In genomic region chr3:33308212-33308611, GRCm38 (mm10) we compare ENCODE assay signal across 9 mouse cellular contexts.
DNase-seq lines count a peak whose midpoint lies in the region; ATAC-seq and TF ChIP-seq lines count a peak whose summit lies in the region.
"Had no signal": no experiment of that assay in that cellular context is flagged by ENCODE, and none has a peak within 500 bp of the region (broad histone marks: within the 10 kb centered on the region; RNA-seq: fewer than 3 reads in every experiment).

No protein-coding gene starts in this region.

- peak; percentile 20 for TF ChIP-seq CTCF in ES-Bruce4 (IDR thresholded peaks at IDR 0.05; ENCODE audit: low read depth, low read length)

- ATAC-seq in intestine, embryonic 14.5 days (replicated peaks; ENCODE audit: low FRiP score, low TSS enrichment, low read depth): no peak
- ATAC-seq in intestine, embryonic 16.5 days: no peak
- ATAC-seq in erythroblast, adult 5-6 weeks (replicated peaks; ENCODE audit: low FRiP score, poor library complexity, severe bottlenecking): no peak

- no peak for TF ChIP-seq POLR2A in ES-Bruce4 (IDR thresholded peaks at IDR 0.05; ENCODE audit: insufficient read depth, low read length)

- H3K36me3 ChIP-seq in intestine, embryonic 14.5 days (ENCODE audit: control insufficient read depth, insufficient read depth, low read length): no peaks in the 10 kb centered on the region
- H3K36me3 ChIP-seq in intestine, embryonic 16.5 days (ENCODE audit: control insufficient read depth, insufficient read depth, low read length): no peaks in the 10 kb centered on the region
- no peaks in the 10 kb centered on the region for H3K36me3 ChIP-seq in ES-Bruce4 (ENCODE audit: control insufficient read depth, insufficient read depth, low read length, poor library complexity, severe bottlenecking)
- H3K36me3 ChIP-seq: neural tube, embryonic 13.5 days had no signal

- H3K27me3 ChIP-seq in intestine, embryonic 14.5 days (replicated peaks; ENCODE audit: control insufficient read depth, insufficient read depth, low read length): no peaks in the 10 kb centered on the region
- H3K27me3 ChIP-seq in intestine, embryonic 16.5 days (replicated peaks; ENCODE audit: control insufficient read depth, insufficient read depth, low read length): no peaks in the 10 kb centered on the region
- no peaks in the 10 kb centered on the region; the same call in 1 of the 2 replicates for H3K27me3 ChIP-seq in ES-Bruce4 (ENCODE audit: control insufficient read depth, insufficient read depth, low read length, poor library complexity, severe bottlenecking)
- H3K27me3 ChIP-seq: neural tube, embryonic 13.5 days had no signal

- no peaks in the 10 kb centered on the region for H3K4me1 ChIP-seq in intestine, embryonic 14.5 days (replicated peaks; ENCODE audit: control insufficient read depth, insufficient read depth, low read length)
- H3K4me1 ChIP-seq in intestine, embryonic 16.5 days (ENCODE audit: control insufficient read depth, insufficient read depth, low read length): no peaks in the 10 kb centered on the region
- H3K4me1 ChIP-seq in ES-Bruce4 (ENCODE audit: control insufficient read depth, insufficient read depth, low read length): no peaks in the 10 kb centered on the region
- H3K4me1 ChIP-seq: neural tube, embryonic 13.5 days had no signal

- no peak overlapping the region for H3K4me3 ChIP-seq in intestine, embryonic 14.5 days (ENCODE audit: low read depth, low read length)
- no peak overlapping the region for H3K4me3 ChIP-seq in intestine, embryonic 16.5 days (ENCODE audit: low read length)
- no peak overlapping the region for H3K4me3 ChIP-seq in ES-Bruce4 (ENCODE audit: low read depth, low read length)
- H3K4me3 ChIP-seq: neural tube, embryonic 13.5 days had no signal

- no peak overlapping the region for H3K4me2 ChIP-seq in intestine, embryonic 14.5 days (ENCODE audit: low read length)
- H3K4me2 ChIP-seq in intestine, embryonic 16.5 days (ENCODE audit: low read depth, low read length): no peak overlapping the region
- H3K4me2 ChIP-seq: neural tube, embryonic 13.5 days had no signal

- no peak for TF ChIP-seq EP300 in ES-Bruce4 (IDR thresholded peaks at IDR 0.05; ENCODE audit: insufficient read depth, low read depth, low read length)

- no peaks in the 10 kb centered on the region for H3K9me3 ChIP-seq in intestine, embryonic 14.5 days (ENCODE audit: control insufficient read depth, low read length)
- H3K9me3 ChIP-seq in intestine, embryonic 16.5 days (ENCODE audit: control insufficient read depth, low read length): no peaks in the 10 kb centered on the region
- no peaks in the 10 kb centered on the region for H3K9me3 ChIP-seq in ES-Bruce4 (replicated peaks; ENCODE audit: control insufficient read depth, insufficient read depth, low read length, poor library complexity, severe bottlenecking)
- H3K9me3 ChIP-seq: neural tube, embryonic 13.5 days had no signal

- H3K9ac ChIP-seq in intestine, embryonic 14.5 days (ENCODE audit: low read length): no peak overlapping the region
- no peak overlapping the region for H3K9ac ChIP-seq in intestine, embryonic 16.5 days (ENCODE audit: low read depth, low read length)
- H3K9ac ChIP-seq in ES-Bruce4 (ENCODE audit: low read depth, poor library complexity, severe bottlenecking): no peak overlapping the region
- H3K9ac ChIP-seq: neural tube, embryonic 13.5 days had no signal

- DNase-seq in intestine, embryonic 14.5 days (ENCODE audit: low spot score): peak; percentile 53
- peak; percentile 8 for DNase-seq in 3T3-L1 (ENCODE audit: low read depth, low spot score)
- peak; percentile 8 for DNase-seq in embryo, embryonic 9.5 days (ENCODE audit: extremely low spot score)
- no peak for DNase-seq in right cerebral cortex, postnatal 25 days
- DNase-seq in urinary bladder, adult 2 months (ENCODE audit: low spot score): no peak

- no peak overlapping the region for H3K27ac ChIP-seq in intestine, embryonic 14.5 days (ENCODE audit: low read depth)
- no peak overlapping the region for H3K27ac ChIP-seq in intestine, embryonic 16.5 days (ENCODE audit: low read length)
- H3K27ac ChIP-seq in ES-Bruce4 (ENCODE audit: insufficient read depth, low read length): no peak overlapping the region
- H3K27ac ChIP-seq: neural tube, embryonic 13.5 days had no signal

- 47% methylated on average over 2 of the region's 2 CpGs for WGBS in intestine, embryonic 14.5 days
- WGBS in intestine, embryonic 16.5 days: 39% methylated on average over 2 of the region's 2 CpGs

Comparison
In these comparisons a context has a peak if more than half of its experiments do, and no peak if none do; other contexts are left out.
1. DNase-seq: peak in intestine, embryonic 14.5 days (single experiment), 3T3-L1 (single experiment) and embryo, embryonic 9.5 days (single experiment); none in right cerebral cortex, postnatal 25 days (single experiment) and urinary bladder, adult 2 months (single experiment).